Mouse (Mus musculus) erythroblast, embryonic 14.5 days (primary cell): ENCODE results near the gene Trap1. TPM values are rescaled to one million over a fixed set of nuclear protein-coding genes. Genes with fewer than 3 reads are reported as not detected.

ENCODE experiments used
- H3K27me3 ChIP-seq: 2 replicates; pipeline ENCODE4 v1.6.1; 2012; ENCODE audit warnings: inconsistent platforms; ENCODE audit not compliant: control insufficient read depth
- H3K36me3 ChIP-seq: 2 replicates; pipeline ENCODE4 v1.6.1; 2012; ENCODE audit warnings: mild to moderate bottlenecking, inconsistent platforms; ENCODE audit not compliant: control insufficient read depth
- H3K4me1 ChIP-seq: 2 replicates; pipeline ENCODE4 v1.6.1; 2012; ENCODE audit warnings: inconsistent platforms; ENCODE audit not compliant: control insufficient read depth
- H3K4me3 ChIP-seq: replicated peaks from 2 replicates; pipeline ENCODE3; 2012; ENCODE audit warnings: moderate library complexity, mild to moderate bottlenecking, inconsistent platforms
- H3K9me3 ChIP-seq: 2 replicates; pipeline ENCODE4 v1.6.1; 2012; ENCODE audit warnings: low read length, inconsistent platforms, mixed read lengths; ENCODE audit not compliant: control insufficient read depth
- GATA1 ChIP-seq: IDR thresholded peaks from 2 replicates; pipeline ENCODE4 v1.6.1; 2012; ENCODE audit warnings: low read length, inconsistent platforms, mixed read lengths
- TAL1 ChIP-seq: IDR thresholded peaks from 3 replicates; pipeline ENCODE4 v1.6.1; 2012; ENCODE audit warnings: low read length, inconsistent platforms, mixed read lengths
- polyA plus RNA-seq: library from polyadenylated mRNA; stranded (reverse); fragments of >175 nt; gene quantifications from 2 replicates; pipeline ENCODE4 v1.2.3, GENCODE M21; 2012

The Trap1 gene
- polyA plus RNA-seq, 1 experiment: 18.1 TPM

DNA sequence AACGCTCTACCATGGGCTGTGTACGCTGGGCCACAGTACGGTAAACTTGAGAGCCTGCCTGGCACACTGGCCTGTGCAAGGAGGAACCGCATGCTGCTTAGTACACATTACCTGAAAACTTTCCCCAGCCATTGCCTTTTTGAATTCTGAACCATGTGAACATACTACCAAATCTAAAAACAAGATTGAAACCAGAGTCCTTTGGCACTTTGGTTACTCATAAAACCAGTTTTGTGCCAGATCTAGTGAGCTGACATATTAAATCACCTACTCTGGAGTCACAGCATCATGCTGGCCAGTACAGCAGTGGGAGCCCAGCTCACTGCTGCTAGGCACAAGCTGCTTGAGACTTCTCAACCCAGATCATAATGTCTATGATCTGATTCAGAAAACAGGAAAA, 36.0 kb downstream of the Trap1 start:
- TF ChIP-seq GATA1 (no peak), TAL1 (no peak)

DNA sequence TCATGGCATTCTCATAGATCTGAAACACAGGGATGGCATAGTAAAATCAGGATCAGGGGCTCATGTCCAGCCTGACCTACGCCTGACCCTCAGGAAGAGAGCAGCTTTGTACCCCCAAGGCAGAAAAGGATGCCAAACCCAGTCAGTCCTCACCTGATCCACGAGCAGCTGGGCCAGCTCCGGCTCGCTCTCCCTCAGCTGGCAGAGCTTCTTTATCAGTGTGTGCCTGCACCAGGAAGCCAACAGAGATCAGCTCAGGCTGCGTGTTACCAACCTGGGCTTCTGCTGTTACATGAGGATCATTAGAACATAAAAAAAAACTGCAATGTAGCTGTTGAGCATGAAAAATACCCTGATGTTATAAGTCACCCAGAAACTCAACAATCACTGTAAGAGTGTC, 37.4 kb downstream of the Trap1 start:
- Histone ChIP-seq H3K4me1 (peaks cover 3% of the 10 kb centered on the region), H3K9me3 (no peaks in the 10 kb centered on the region), H3K4me3 (no peak overlapping the region), H3K27me3 (no peaks in the 10 kb centered on the region), H3K36me3 (peaks cover 84% of the 10 kb centered on the region)
- TF ChIP-seq TAL1 (no peak), GATA1 (no peak)

More for the DNA sequence above, 36.0 kb downstream of the Trap1 start:
- Histone ChIP-seq H3K4me1 (no peaks in the 10 kb centered on the region; the same call in 1 of the 2 replicates), H3K9me3 (no peaks in the 10 kb centered on the region), H3K36me3 (peaks cover 93% of the 10 kb centered on the region), H3K27me3 (no peaks in the 10 kb centered on the region), H3K4me3 (no peak overlapping the region)

DNA sequence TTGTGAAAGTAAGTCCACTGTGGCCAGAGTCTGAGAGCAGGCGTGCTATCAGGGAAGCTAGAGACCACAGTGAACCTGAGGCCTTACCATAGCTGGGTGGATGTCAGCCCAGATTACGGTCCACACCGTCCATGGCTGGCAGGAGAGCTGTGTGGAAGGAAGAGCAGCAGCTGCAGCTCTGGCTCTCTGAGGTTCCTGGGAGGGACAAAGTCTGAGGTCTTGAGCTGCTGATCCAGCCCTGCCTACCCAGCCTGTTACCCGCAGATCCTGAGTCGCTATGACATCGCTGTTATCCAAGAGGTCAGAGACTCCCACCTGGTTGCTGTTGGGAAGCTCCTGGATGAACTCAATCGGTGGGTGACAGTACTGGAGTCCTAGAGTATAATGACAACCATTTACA, 39.9 kb downstream of the Trap1 start:
- Histone ChIP-seq H3K27me3 (no peaks in the 10 kb centered on the region), H3K9me3 (no peaks in the 10 kb centered on the region), H3K36me3 (peaks cover 62% of the 10 kb centered on the region), H3K4me3 (no peak overlapping the region), H3K4me1 (peaks cover 27% of the 10 kb centered on the region)
- TF ChIP-seq TAL1 (no peak), GATA1 (no peak)

DNA sequence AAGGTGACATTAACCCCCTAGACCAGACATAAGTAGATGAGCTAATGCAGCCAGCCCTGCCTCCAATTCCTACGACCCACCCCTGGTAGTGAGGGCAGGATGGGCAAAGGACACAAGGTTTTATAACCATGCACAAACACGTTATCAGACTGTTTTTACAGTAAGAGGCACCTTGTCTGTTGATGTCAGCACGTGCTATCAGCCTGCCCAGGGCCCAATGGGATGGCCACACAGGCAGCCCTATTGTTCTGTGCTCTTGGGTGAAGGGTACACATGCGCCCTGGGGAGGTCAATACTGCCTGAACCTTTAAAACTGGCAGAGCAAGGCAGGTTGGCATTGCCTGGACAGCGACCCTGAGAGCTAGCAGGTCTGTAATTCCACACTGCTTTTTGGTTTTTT, 40.8 kb downstream of the Trap1 start, which contains the start of gene Dnase1:
Dnase1 (plus strand) TSS at position 136 of the 400 bp plus-strand sequence.
- Histone ChIP-seq H3K36me3 (peaks cover 53% of the 10 kb centered on the region), H3K4me1 (peaks cover 33% of the 10 kb centered on the region), H3K4me3 (no peak within 1 kb of the TSS), H3K27me3 (no peaks in the 10 kb centered on the region), H3K9me3 (no peaks in the 10 kb centered on the region)
- TF ChIP-seq TAL1: no peak
- TF ChIP-seq GATA1: no peak

DNA sequence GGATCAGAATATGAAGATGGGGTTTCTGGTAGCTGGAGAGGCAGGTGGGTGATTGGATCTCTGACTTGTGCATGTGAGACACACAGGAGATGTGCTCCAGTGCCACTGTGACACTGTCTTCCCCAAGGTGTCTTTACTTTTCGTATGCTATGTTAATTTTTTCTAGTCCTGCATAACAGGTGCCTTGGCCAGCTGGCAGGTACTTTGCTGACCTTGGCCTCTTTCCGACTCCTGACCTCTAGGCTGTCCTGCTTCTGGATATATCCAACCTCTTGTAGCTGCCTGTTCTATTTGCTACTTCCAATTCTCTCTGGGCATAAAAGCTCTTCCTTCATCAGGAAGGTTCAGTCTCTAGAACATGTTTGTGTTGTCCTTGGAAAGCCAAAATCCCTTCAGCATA, 42.1 kb downstream of the Trap1 start:
- Histone ChIP-seq H3K9me3 (no peaks in the 10 kb centered on the region), H3K27me3 (no peaks in the 10 kb centered on the region), H3K36me3 (peaks cover 43% of the 10 kb centered on the region), H3K4me1 (peaks cover 33% of the 10 kb centered on the region), H3K4me3 (no peak overlapping the region)
- no peak for TF ChIP-seq GATA1
- TF ChIP-seq TAL1: no peak

DNA sequence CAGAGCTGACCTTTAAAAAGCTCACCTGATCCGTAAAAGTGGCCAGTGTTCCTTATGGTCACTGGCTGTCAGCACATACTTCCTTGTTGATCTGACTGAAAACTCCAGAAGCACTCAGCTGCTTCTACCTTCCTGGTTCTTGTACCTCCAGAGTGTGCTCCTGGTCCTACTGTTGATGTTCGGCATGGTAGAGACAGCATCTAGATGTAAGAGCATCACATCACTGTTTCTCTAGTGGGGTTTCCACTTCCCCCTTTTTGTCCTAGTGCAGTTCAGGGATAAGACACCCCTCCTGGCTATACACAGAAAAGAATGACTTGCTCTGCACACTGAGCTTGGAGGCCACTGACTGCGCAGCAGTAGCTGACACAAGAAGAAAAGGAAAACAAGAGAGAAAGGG, 43.2 kb downstream of the Trap1 start:
- Histone ChIP-seq H3K4me1 (peaks cover 34% of the 10 kb centered on the region), H3K9me3 (no peaks in the 10 kb centered on the region), H3K4me3 (no peak overlapping the region), H3K27me3 (no peaks in the 10 kb centered on the region), H3K36me3 (peaks cover 32% of the 10 kb centered on the region)
- no peak for TF ChIP-seq TAL1

DNA sequence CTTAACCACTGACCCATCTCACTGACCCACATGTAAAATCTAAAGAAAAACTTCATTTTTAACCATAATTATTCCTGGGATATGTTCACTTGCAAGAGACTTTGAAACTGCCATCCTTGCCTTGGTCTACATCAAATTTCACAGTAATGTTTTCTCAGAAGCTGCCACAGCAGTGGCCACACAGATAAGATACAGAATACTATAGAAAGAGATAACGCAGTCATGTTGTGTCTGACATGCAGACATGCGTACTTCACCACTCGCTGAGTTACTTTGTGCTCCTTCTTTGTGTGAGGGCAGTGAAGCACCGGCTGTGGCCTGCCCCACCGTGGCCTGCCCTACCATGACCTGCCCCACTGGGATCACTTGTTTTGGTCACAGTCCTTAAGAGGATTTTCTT, 43.7 kb downstream of the Trap1 start:
- no peak overlapping the region for H3K4me3 ChIP-seq
- peaks cover 26% of the 10 kb centered on the region for H3K36me3 ChIP-seq
- H3K9me3 ChIP-seq: no peaks in the 10 kb centered on the region
- H3K27me3 ChIP-seq: no peaks in the 10 kb centered on the region
- TF ChIP-seq TAL1 (no peak), GATA1 (no peak)
- peaks cover 35% of the 10 kb centered on the region for H3K4me1 ChIP-seq

DNA sequence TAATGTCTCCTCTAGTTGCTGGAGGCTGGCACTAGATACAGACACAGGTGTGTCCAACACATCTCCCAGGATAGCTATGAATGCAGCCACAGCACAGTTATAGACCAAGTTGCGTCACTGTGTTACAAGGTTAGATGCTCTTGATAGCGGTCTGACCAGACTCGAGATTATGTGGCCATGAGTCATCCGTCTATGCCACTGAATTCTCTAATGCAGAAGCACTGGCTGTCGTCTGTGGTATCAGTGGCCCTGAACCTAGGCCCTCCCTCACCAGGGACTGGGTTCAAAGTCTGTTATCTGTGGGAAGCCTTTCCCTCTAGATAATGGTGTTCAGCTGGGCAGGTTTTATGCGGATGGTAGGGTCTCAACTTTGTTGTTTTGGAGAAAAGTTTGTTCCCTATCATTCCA, 45.3 kb downstream of the Trap1 start:
- no peak for TF ChIP-seq GATA1
- no peak for TF ChIP-seq TAL1
- H3K4me1 ChIP-seq: peaks cover 35% of the 10 kb centered on the region
- no peaks in the 10 kb centered on the region for H3K9me3 ChIP-seq
- no peaks in the 10 kb centered on the region for H3K27me3 ChIP-seq
- peaks cover 10% of the 10 kb centered on the region for H3K36me3 ChIP-seq
- H3K4me3 ChIP-seq: no peak overlapping the region

DNA sequence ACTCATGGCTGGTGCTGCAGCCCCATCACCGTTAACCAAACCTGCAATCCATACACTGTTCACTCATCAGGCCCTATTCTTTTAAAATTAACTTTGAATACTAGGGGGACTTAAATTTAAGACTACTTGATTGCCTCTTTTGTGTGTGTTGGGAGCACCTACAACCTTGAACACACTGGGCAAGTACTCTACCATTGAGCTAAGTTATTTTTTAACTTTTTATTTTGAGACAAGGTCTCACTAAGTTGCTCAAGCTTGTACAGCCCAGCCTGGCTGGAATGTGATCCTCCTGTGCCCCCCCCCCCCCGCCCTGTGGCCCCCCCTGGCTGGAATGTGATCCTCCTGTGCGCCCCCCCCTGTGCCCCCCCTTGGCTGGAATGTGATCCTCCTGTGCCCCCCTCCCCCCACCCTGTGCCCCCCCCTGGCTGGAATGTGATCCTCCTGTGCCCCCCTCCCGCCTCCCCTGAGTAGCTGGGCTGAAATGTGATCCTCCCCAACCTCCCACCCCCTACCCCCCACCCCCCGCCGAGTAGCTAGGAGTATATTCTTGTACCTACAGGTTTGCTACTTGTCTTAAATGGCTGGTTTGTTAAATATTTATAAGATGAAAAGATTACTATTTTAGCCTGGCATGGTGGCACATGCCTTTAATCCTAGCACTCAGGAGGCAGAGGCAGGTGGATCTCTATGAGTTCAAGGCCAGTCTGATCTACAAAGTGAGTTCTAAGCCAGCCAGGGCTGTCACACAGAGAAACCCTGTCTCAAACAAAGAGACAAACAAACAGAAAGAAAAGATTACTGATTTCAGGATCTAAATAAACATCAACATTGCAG, 46.0 kb downstream of the Trap1 start:
- no peak for TF ChIP-seq TAL1
- no peak for TF ChIP-seq GATA1
- Histone ChIP-seq H3K36me3 (peaks cover 4% of the 10 kb centered on the region), H3K9me3 (no peaks in the 10 kb centered on the region), H3K4me1 (peaks cover 35% of the 10 kb centered on the region), H3K27me3 (no peaks in the 10 kb centered on the region), H3K4me3 (no peak overlapping the region)

DNA sequence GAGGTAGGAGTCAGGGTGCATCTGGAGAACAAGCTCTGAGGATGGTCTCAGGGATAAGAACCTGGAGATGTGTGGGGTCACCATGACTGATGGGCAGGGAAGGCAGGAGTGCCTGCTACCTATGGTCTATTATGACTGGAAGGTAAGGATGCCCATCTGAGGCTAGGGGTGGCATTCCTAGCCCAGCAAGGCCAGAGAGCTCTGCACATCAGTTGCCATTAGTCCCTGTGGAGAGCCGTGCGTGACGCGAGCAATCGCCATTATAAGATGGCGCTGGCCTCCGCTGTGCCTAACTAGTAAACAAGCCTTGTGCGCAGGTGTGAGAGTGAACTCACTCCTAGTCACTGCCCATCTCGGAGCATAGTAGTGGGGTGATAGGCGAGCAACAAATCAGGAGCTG, 47.1 kb downstream of the Trap1 start:
- no peaks in the 10 kb centered on the region for H3K27me3 ChIP-seq
- H3K9me3 ChIP-seq: no peaks in the 10 kb centered on the region
- H3K36me3 ChIP-seq: no peaks in the 10 kb centered on the region; the same call in 1 of the 2 replicates
- peaks cover 35% of the 10 kb centered on the region for H3K4me1 ChIP-seq
- H3K4me3 ChIP-seq: no peak overlapping the region
- TF ChIP-seq TAL1 (no peak), GATA1 (no peak)
